Mouse (Mus musculus) c-Kit-positive CD71-negative TER-119-negative erythroid progenitor cells, embryonic 14.5 days (primary cell): ENCODE measurements around the gene Olfr1417.
A peak's percentile ranks its signal among the peaks of the same experiment; 100 is the strongest.

Experiments
- DNase-seq: peaks from one replicate; pipeline ENCODE4 v3.0.0-alpha.2; 2013; ENCODE audit warnings: low read depth

The Olfr1417 gene

GRCm38 (mm10) chr19:11810003-11810758, 28.8 kb downstream of the Olfr1417 start:
- no peak for DNase-seq

GRCm38 (mm10) chr19:11808452-11808851, 30.6 kb downstream of the Olfr1417 start:
- DNase-seq = no peak

- DNase-seq = no peak
These were observed 31.2 kb downstream of the Olfr1417 start for GRCm38 (mm10) chr19:11807822-11808221.

GRCm38 (mm10) chr19:11807251-11807650, 31.8 kb downstream of the Olfr1417 start:
- DNase-seq = no peak

GRCm38 (mm10) chr19:11804423-11804822, 34.6 kb downstream of the Olfr1417 start:
- DNase-seq = no peak

GRCm38 (mm10) chr19:11800531-11801315, 38.3 kb downstream of the Olfr1417 start:
- DNase-seq = no peak

GRCm38 (mm10) chr19:11794447-11794846, 44.6 kb downstream of the Olfr1417 start:
- DNase-seq = no peak

- no peak for DNase-seq
These were observed 45.2 kb downstream of the Olfr1417 start for GRCm38 (mm10) chr19:11793741-11794359.

- no peak for DNase-seq
These were observed 47.2 kb downstream of the Olfr1417 start for GRCm38 (mm10) chr19:11791825-11792224.

GRCm38 (mm10) chr19:11788876-11789275, 50.1 kb downstream of the Olfr1417 start:
- DNase-seq = no peak

- DNase-seq = no peak
These were observed 51.2 kb downstream of the Olfr1417 start for GRCm38 (mm10) chr19:11787826-11788225.

- DNase-seq = no peak
These were observed 53.4 kb downstream of the Olfr1417 start for GRCm38 (mm10) chr19:11785409-11786154.

GRCm38 (mm10) chr19:11777191-11777865, 61.7 kb downstream of the Olfr1417 start:
- peak; percentile 59 for DNase-seq
